Mouse (Mus musculus) spleen, adult 2 months (tissue): ENCODE results near the gene Caln1. TPM values are rescaled to one million over a fixed set of nuclear protein-coding genes. Genes with fewer than 3 reads are reported as not detected.
"Not testable (repeated sequence)": the region's sequence is repeated elsewhere in the genome, so short reads cannot be mapped to it uniquely, and the experiment has no call there.

Experiments
- DNase-seq, 2 experiments: peaks; one replicate each; pipeline versions ENCODE4 v3.0.0 to v3.0.0-alpha.2; 2012 to 2021; ENCODE audit warnings: low spot score in 2 of 2, low read depth in 1 of 2
- H3K27ac ChIP-seq: fragments of 200-500 bp; 2 replicates; pipeline ENCODE4 v1.5.1; 2012; ENCODE audit warnings: low read length, inconsistent platforms; ENCODE audit not compliant: insufficient read depth
- H3K27me3 ChIP-seq: fragments of 200-500 bp; 2 replicates; pipeline ENCODE4 v1.6.1; 2012; ENCODE audit warnings: mild to moderate bottlenecking, moderate library complexity, low read length, inconsistent platforms; ENCODE audit not compliant: control insufficient read depth, insufficient read depth
- H3K36me3 ChIP-seq: fragments of 200-500 bp; 2 replicates; pipeline ENCODE4 v1.6.1; 2012; ENCODE audit warnings: mild to moderate bottlenecking, low read length, inconsistent platforms; ENCODE audit not compliant: control insufficient read depth, insufficient read depth
- H3K4me1 ChIP-seq: fragments of 200-500 bp; 2 replicates; pipeline ENCODE4 v1.6.1; 2011; ENCODE audit warnings: inconsistent platforms; ENCODE audit not compliant: control insufficient read depth, insufficient read depth, insufficient read length
- H3K4me3 ChIP-seq: fragments of 200-500 bp; 2 replicates; pipeline ENCODE4 v1.5.1; 2011; ENCODE audit warnings: mild to moderate bottlenecking, inconsistent platforms; ENCODE audit not compliant: insufficient read depth, insufficient read length; ENCODE audit errors: extremely low read depth
- CTCF ChIP-seq: fragments of 200-500 bp; IDR thresholded peaks from 2 replicates; pipeline ENCODE4 v1.5.1; 2011; ENCODE audit warnings: mild to moderate bottlenecking, inconsistent platforms; ENCODE audit not compliant: insufficient read depth, insufficient read length, insufficient replicate concordance; ENCODE audit errors: extremely low read depth
- POLR2A ChIP-seq: fragments of 200-500 bp; IDR thresholded peaks from 2 replicates; pipeline ENCODE4 v1.6.1; 2011; ENCODE audit warnings: low read depth, low read length, inconsistent platforms
- WGBS: fragments of 180-500 bp; shearing (Covaris S2); methylation state at CpG from one replicate; pipeline ENCODE4 v1.1.7; 2018; 5-methylcytosine and 5-hydroxymethylcytosine counted together
- polyA plus RNA-seq: library from polyadenylated mRNA; depleted of rRNA; stranded (reverse); fragments of >200 nt; gene quantifications from 2 replicates; pipeline ENCODE4 v1.2.3, GENCODE M21; 2012

Caln1 gene
- polyA plus RNA-seq, 1 experiment = not detected

DNA sequence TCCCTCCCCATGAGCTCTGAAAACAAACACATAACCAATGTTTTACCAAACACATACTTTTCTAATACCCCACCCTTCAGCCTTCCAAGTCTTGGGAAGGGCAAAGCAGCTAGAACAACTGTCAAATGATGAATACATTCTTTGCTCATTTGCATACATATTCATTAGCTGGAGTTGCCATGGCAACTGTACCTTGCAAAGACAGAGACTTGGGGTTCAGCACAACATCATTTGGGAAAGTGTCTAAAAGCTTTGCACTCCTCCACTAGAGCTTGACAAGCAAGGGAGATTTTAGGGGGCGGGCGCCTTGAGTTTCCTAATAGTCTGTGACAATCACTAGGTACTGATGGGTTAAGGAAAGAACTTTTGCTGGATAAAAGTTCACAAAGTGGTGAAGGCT lies 258.5 kb downstream of the Caln1 start:
- no peaks in the 10 kb centered on the region for H3K27me3 ChIP-seq
- TF ChIP-seq POLR2A (no peak), CTCF (no peak)
- H3K36me3 ChIP-seq = no peaks in the 10 kb centered on the region
- no peak overlapping the region for H3K4me3 ChIP-seq
- no peaks in the 10 kb centered on the region for H3K4me1 ChIP-seq
- 86% methylated on average over 2 of the region's 2 CpGs for WGBS
- DNase-seq = no peak
- H3K27ac ChIP-seq = no peak overlapping the region

DNA sequence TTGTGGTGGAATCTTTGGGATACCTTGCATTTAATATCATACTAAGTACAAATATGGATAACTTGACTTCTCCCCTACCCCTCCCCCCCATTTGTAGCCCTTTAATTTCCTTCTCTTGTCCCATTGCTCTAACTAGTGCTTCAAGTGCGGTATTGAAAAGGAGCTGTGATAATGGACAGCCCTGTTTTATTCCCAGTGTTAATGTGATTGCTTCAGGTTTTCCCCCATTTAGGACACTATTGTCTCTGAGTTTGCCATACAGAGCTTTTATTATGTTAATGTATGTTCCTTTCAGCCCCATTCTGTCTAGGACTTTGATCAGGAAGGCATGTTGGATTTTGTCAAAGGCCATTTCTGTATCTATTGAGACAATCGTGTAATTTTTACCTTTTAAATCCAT lies 266.1 kb downstream of the Caln1 start:
- no peaks in the 10 kb centered on the region for H3K4me1 ChIP-seq
- H3K27ac ChIP-seq = no peak overlapping the region
- TF ChIP-seq CTCF (no peak), POLR2A (no peak)
- H3K27me3 ChIP-seq = no peaks in the 10 kb centered on the region
- no peak for DNase-seq
- 84% methylated on average over 2 of the region's 2 CpGs for WGBS
- no peaks in the 10 kb centered on the region for H3K36me3 ChIP-seq
- H3K4me3 ChIP-seq = no peak overlapping the region

DNA sequence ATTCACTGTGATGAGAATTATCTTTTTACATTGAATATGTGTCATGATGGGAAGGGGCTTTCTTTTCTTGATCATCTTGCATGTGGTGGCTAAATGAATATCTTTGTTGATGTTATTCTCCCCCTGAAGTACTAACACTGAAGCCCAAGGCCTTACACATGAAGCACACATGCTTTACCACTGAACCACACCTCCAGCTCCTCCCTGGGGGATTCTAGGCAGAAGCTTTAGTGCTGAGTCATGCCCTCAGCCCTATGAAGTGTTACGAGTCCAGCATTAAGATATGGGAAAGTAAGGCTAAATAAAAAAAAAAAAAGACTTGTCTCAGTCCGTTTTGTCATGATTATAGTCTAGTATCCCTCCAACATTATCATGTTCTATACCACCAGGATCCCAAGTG lies 272.6 kb downstream of the Caln1 start:
- no peaks in the 10 kb centered on the region for H3K27me3 ChIP-seq
- H3K4me3 ChIP-seq = no peak overlapping the region
- 64% methylated on average over 2 of the region's 2 CpGs for WGBS
- no peak overlapping the region for H3K27ac ChIP-seq
- H3K4me1 ChIP-seq = no peaks in the 10 kb centered on the region
- TF ChIP-seq POLR2A (no peak), CTCF (no peak)
- no peaks in the 10 kb centered on the region for H3K36me3 ChIP-seq
- DNase-seq = no peak

DNA sequence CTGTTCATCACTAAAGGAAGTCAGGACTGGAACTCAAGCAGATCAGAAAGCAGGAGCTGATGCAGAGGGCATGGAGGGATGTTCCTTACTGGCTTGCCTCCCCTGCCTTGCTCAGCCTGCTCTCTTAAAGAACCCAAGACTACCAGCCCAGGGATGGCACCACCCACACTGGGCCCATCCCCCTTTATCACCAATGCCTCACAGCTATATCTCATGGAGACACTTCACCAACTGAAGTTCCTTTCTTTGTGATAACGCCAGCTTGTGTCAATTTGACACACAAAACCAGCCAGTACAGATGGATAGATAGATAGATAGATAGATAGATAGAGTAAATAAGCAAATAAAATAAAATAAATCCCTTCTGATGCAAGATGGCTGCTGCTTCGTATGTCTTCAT lies 276.9 kb downstream of the Caln1 start:
- H3K27ac ChIP-seq, H3K36me3 ChIP-seq, H3K4me3 ChIP-seq, DNase-seq, H3K4me1 ChIP-seq, H3K27me3 ChIP-seq: not testable (repeated sequence)
- WGBS = 68% methylated on average over 2 of the region's 2 CpGs

DNA sequence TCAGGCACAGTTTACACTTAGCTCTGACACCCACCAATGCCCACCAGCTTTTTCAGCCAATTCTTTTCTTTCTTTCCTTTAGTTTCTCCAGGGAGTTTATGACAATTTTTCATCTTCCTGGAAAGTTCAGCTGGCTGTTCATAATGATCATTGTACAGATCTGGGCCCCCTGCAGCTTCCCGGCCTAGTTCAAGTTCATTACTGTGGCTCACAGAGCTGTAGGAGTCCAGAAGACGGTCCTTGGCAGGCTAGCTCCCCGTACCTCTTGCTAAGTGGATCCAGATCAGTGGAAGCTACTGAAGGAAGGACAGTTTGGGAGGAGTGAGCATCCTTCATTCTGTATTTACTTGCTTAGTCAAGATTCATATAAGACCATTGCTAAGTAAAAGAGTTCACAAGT lies 288.9 kb downstream of the Caln1 start:
- DNase-seq = no peak

DNA sequence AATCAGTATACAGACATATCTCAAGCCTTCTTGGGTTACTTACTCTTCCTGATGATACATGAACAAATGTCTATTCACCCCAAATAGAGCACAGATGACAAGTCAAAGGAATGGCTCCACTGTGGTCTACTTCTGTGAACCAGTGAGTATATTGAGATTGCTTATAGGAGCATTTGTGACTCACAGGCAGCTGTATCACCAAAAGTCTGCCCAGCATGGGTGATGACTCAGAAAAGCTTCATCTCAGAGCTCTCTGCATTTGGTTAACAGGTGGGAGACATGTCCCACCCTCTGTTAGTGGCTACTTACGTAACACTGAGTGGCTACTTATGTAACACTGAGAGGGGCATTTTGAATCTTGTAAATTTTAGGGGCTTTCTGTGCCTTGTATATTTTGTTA lies 296.8 kb downstream of the Caln1 start:
- Histone ChIP-seq H3K27me3 (no peaks in the 10 kb centered on the region), H3K27ac (no peak overlapping the region), H3K4me1 (no peaks in the 10 kb centered on the region), H3K4me3 (no peak overlapping the region), H3K36me3 (no peaks in the 10 kb centered on the region)
- no peak for TF ChIP-seq CTCF
- no peak for TF ChIP-seq POLR2A
- DNase-seq = no peak
- WGBS = 89% methylated on average over 1 of the region's 1 CpGs

More for the DNA sequence above, 288.9 kb downstream of the Caln1 start:
- Histone ChIP-seq H3K4me3 (no peak overlapping the region), H3K27me3 (no peaks in the 10 kb centered on the region), H3K27ac (no peak overlapping the region), H3K36me3 (no peaks in the 10 kb centered on the region), H3K4me1 (no peaks in the 10 kb centered on the region)
- TF ChIP-seq POLR2A (no peak), CTCF (no peak)
- WGBS = 77% methylated on average over 3 of the region's 3 CpGs

DNA sequence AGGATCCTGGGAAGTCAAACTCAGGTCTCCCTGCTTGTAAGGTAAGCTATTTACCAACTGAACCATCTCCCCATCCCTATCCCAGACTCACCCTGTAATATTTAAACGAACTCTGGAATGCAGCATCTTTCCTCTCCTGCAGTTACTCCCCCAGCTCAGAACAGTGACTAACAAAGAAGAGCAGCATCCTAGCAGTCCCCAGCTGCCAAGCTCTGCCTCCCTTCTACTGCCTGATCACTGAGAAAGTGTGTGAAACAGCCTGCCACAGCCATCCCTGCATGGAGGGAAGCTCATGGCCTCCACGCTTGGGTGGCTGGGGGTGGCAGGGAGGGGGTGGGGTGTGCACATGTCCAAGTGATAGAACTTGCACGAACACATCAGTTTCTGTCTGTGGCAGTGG lies 303.3 kb downstream of the Caln1 start:
- no peaks in the 10 kb centered on the region for H3K27me3 ChIP-seq
- DNase-seq = no peak
- no peak for TF ChIP-seq CTCF
- no peak for TF ChIP-seq POLR2A
- no peak overlapping the region for H3K27ac ChIP-seq
- 49% methylated on average over 3 of the region's 3 CpGs for WGBS
- H3K4me3 ChIP-seq = no peak overlapping the region
- H3K36me3 ChIP-seq = no peaks in the 10 kb centered on the region
- no peaks in the 10 kb centered on the region for H3K4me1 ChIP-seq
